Mouse (Mus musculus) G1E (cell line): ENCODE data around the gene Ecsit. TPM values are rescaled to one million over a fixed set of nuclear protein-coding genes. Genes with fewer than 3 reads are reported as not detected.

Source experiments
- ATAC-seq: 2 replicates; pipeline ENCODE4 v1.8.0; 2016; ENCODE audit warnings: mild to moderate bottlenecking; ENCODE audit not compliant: insufficient number of reproducible peaks, poor library complexity, low FRiP score, severe bottlenecking; ENCODE audit errors: extremely low read depth
- DNase-seq: peaks from one replicate; pipeline ENCODE4 v3.0.0; 2012; ENCODE audit warnings: low spot score
- H3K27me3 ChIP-seq: 2 replicates; pipeline ENCODE4 v1.6.1; 2012; ENCODE audit warnings: mild to moderate bottlenecking, low read length, inconsistent platforms; ENCODE audit not compliant: insufficient read depth
- H3K36me3 ChIP-seq: replicated peaks from 2 replicates; pipeline ENCODE3; 2012; ENCODE audit warnings: mild to moderate bottlenecking, inconsistent platforms
- H3K4me1 ChIP-seq: 2 replicates; pipeline ENCODE4 v1.6.1; 2012; ENCODE audit warnings: low read depth, low read length, inconsistent platforms, mixed read lengths; ENCODE audit not compliant: insufficient read depth
- H3K4me3 ChIP-seq: 2 replicates; pipeline ENCODE4 v1.5.1; 2012; ENCODE audit warnings: low read depth, mild to moderate bottlenecking, inconsistent platforms, low read length, moderate library complexity, mixed read lengths
- H3K9me3 ChIP-seq: replicated peaks from 2 replicates; pipeline ENCODE4 v1.6.1; 2012; ENCODE audit warnings: inconsistent platforms
- CTCF ChIP-seq: IDR thresholded peaks from 2 replicates; pipeline ENCODE4 v1.5.1; 2012; ENCODE audit warnings: low read depth, low read length, inconsistent platforms, mixed read lengths
- GATA1 ChIP-seq: IDR thresholded peaks from 2 replicates; pipeline ENCODE4 v1.6.1; 2012; ENCODE audit warnings: borderline replicate concordance, low read length, inconsistent platforms, mixed read lengths
- GATA2 ChIP-seq: IDR thresholded peaks from 2 replicates; pipeline ENCODE4 v1.6.1; 2012; ENCODE audit warnings: low read depth, low read length, inconsistent platforms, borderline replicate concordance
- POLR2AphosphoS5 ChIP-seq: IDR thresholded peaks from 2 replicates; pipeline ENCODE4 v1.6.1; 2012; ENCODE audit warnings: low read depth, low read length, inconsistent platforms; ENCODE audit not compliant: insufficient replicate concordance
- TAL1 ChIP-seq: conservative IDR thresholded peaks from 2 replicates; pipeline ENCODE4 v1.6.1; 2012; ENCODE audit warnings: low read depth, low read length, inconsistent platforms, mixed read lengths
- polyA plus RNA-seq: library from polyadenylated mRNA; stranded (reverse); fragments of >175 nt; gene quantifications from 2 replicates; pipeline ENCODE4 v1.2.3, GENCODE M21; 2012
- total RNA-seq, 2 experiments: library from RNA; stranded (forward) in 1 of 2; stranded (reverse) in 1 of 2; fragments of 200-1000 nt in 1 of 2; fragments of >200 nt in 1 of 2; fragmentation: Nextera tagmentation in 1 of 2; gene quantifications; 2 replicates each; pipeline ENCODE4 v1.2.3; 2014 to 2017

The Ecsit gene
- total and polyA plus RNA-seq, 3 experiments: 24.0 to 43.2 (median 25.4) TPM

GRCm38 (mm10) chr9:22030386-22030785, 54.9 kb downstream of the Ecsit start:
- TF ChIP-seq GATA1: no peak
- TF ChIP-seq POLR2AphosphoS5: no peak
- no peak for TF ChIP-seq CTCF
- no peak for TF ChIP-seq GATA2
- no peak for TF ChIP-seq TAL1
- Histone ChIP-seq H3K4me1 (peaks cover 6% of the 10 kb centered on the region), H3K4me3 (no peak overlapping the region), H3K36me3 (no peaks in the 10 kb centered on the region), H3K9me3 (no peaks in the 10 kb centered on the region), H3K27me3 (peaks cover 43% of the 10 kb centered on the region)
- no peak for DNase-seq
- no peak for ATAC-seq

DNA sequence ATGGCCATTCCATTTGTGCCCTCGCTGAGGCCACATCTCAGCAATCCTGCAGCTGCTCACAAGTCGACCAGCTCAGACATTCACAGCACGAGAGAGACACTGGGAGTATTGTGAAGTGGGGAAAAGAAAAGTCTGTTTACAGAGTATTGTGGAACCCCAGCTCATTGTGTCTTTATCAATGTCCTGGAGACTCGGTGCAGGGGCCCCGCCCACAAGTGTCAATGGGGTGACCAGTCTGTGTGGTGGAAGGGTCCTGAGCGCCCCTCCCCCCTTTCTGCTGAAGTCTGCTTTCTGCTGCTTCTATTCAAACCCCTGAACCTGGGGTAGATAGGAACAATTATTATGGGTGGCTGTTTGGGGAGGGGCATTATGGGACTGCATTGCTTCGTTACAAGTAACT, 56.8 kb downstream of the Ecsit start:
- H3K4me3 ChIP-seq: no peak overlapping the region
- H3K36me3 ChIP-seq: no peaks in the 10 kb centered on the region
- ATAC-seq: no peak
- DNase-seq: no peak
- H3K9me3 ChIP-seq: no peaks in the 10 kb centered on the region
- peaks cover 50% of the 10 kb centered on the region for H3K27me3 ChIP-seq
- no peak for TF ChIP-seq TAL1
- TF ChIP-seq CTCF: no peak
- no peak for TF ChIP-seq POLR2AphosphoS5
- TF ChIP-seq GATA1: no peak
- no peak for TF ChIP-seq GATA2
- peaks cover 6% of the 10 kb centered on the region for H3K4me1 ChIP-seq

DNA sequence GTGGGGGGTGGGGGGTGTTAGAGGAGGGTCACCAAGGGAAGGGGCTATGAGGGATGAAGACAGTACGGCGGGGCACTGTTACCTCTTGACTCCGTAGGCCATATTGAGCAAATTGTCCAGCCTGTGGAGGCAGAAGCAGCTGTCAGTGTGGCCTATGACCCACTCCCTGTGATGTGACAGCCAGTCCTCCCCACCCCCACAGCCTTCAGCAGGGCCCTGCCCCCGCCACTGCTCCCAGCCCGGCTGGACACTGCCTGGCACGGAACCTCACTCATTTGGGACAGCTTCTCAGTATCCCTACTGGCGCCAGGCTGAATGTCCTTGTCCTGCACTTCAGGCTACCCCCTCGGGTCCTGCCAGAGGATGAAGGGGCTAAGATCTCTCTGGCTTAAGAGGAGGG, 60.6 kb downstream of the Ecsit start:
- DNase-seq: no peak
- H3K9me3 ChIP-seq: no peaks in the 10 kb centered on the region
- H3K36me3 ChIP-seq: no peaks in the 10 kb centered on the region
- TF ChIP-seq GATA1 (no peak), CTCF (no peak), TAL1 (no peak), POLR2AphosphoS5 (no peak), GATA2 (no peak)
- no peak for ATAC-seq
- no peak overlapping the region for H3K4me3 ChIP-seq
- peaks cover 6% of the 10 kb centered on the region for H3K4me1 ChIP-seq
- H3K27me3 ChIP-seq: peaks cover 57% of the 10 kb centered on the region

Other genes with a start within 250 kb of the Ecsit start
Only the 20 nearest of the 22 such genes appear.
- 3.7 and 6.8 TPM in 2 replicates for gene Rab3d, start 167.2 kb downstream of the Ecsit start, total RNA-seq (2014; fragmentation: Nextera tagmentation)
- gene Rab3d, start 167.2 kb downstream of the Ecsit start, total RNA-seq (2017): 7.0 TPM in 2 replicates
- 4.9 and 8.5 TPM in 2 replicates for gene Rab3d, start 167.2 kb downstream of the Ecsit start, polyA plus RNA-seq
- 1.8 and 3.8 TPM in 2 replicates for gene Ccdc159, start 158.0 kb downstream of the Ecsit start, total RNA-seq (2014; fragmentation: Nextera tagmentation)
- 0.64 and 0.98 TPM in 2 replicates for gene Ccdc159, start 158.0 kb downstream of the Ecsit start, total RNA-seq (2017)
- 0.21 and 0.31 TPM in 2 replicates for gene Ccdc159, start 158.0 kb downstream of the Ecsit start, polyA plus RNA-seq
- gene Tmem205, start 157.9 kb downstream of the Ecsit start, total RNA-seq (2014; fragmentation: Nextera tagmentation): 12.8 and 17.6 TPM in 2 replicates
- gene Tmem205, start 157.9 kb downstream of the Ecsit start, total RNA-seq (2017): 9.0 and 17.1 TPM in 2 replicates
- gene Tmem205, start 157.9 kb downstream of the Ecsit start, polyA plus RNA-seq: 11.3 and 15.9 TPM in 2 replicates
- gene Plppr2, start 148.4 kb downstream of the Ecsit start, total RNA-seq (2014; fragmentation: Nextera tagmentation): 1.6 and 5.3 TPM in 2 replicates
- 0.41 and 0.44 TPM in 2 replicates for gene Plppr2, start 148.4 kb downstream of the Ecsit start, total RNA-seq (2017)
- 5.8 and 7.6 TPM in 2 replicates for gene Plppr2, start 148.4 kb downstream of the Ecsit start, polyA plus RNA-seq
- 11.8 and 12.4 TPM in 2 replicates for gene Swsap1, start 129.7 kb downstream of the Ecsit start, total RNA-seq (2014; fragmentation: Nextera tagmentation)
- gene Swsap1, start 129.7 kb downstream of the Ecsit start, total RNA-seq (2017): 10.9 and 12.8 TPM in 2 replicates
- 12.6 and 14.5 TPM in 2 replicates for gene Swsap1, start 129.7 kb downstream of the Ecsit start, polyA plus RNA-seq
- gene Epor, start 121.9 kb downstream of the Ecsit start, total RNA-seq (2014; fragmentation: Nextera tagmentation): 35.5 and 49.7 TPM in 2 replicates
- 14.4 and 21.9 TPM in 2 replicates for gene Epor, start 121.9 kb downstream of the Ecsit start, total RNA-seq (2017)
- 125 and 135 TPM in 2 replicates for gene Epor, start 121.9 kb downstream of the Ecsit start, polyA plus RNA-seq
- gene Rgl3, start 96.0 kb downstream of the Ecsit start, total RNA-seq (2014; fragmentation: Nextera tagmentation): not detected in 2 replicates
- gene Rgl3, start 96.0 kb downstream of the Ecsit start, total RNA-seq (2017): 0.05 TPM in 1 of 2 replicates, not detected in the other
- gene Rgl3, start 96.0 kb downstream of the Ecsit start, polyA plus RNA-seq: not detected in 2 replicates
- gene Ccdc151, start 82.8 kb downstream of the Ecsit start, total RNA-seq (2014; fragmentation: Nextera tagmentation): not detected in 2 replicates
- gene Ccdc151, start 82.8 kb downstream of the Ecsit start, total RNA-seq (2017): 0.22 TPM in 1 of 2 replicates, not detected in the other
- gene Ccdc151, start 82.8 kb downstream of the Ecsit start, polyA plus RNA-seq: 0.07 and 0.08 TPM in 2 replicates
- 55.3 and 65.0 TPM in 2 replicates for gene Prkcsh, start 82.6 kb downstream of the Ecsit start, total RNA-seq (2014; fragmentation: Nextera tagmentation)
- 115 and 116 TPM in 2 replicates for gene Prkcsh, start 82.6 kb downstream of the Ecsit start, total RNA-seq (2017)
- 159 and 167 TPM in 2 replicates for gene Prkcsh, start 82.6 kb downstream of the Ecsit start, polyA plus RNA-seq
- gene Elavl3, start 33.4 kb downstream of the Ecsit start, total RNA-seq (2014; fragmentation: Nextera tagmentation): not detected in 2 replicates
- gene Elavl3, start 33.4 kb downstream of the Ecsit start, total RNA-seq (2017): 0.05 and 0.06 TPM in 2 replicates
- 0.01 TPM in 1 of 2 replicates, not detected in the other for gene Elavl3, start 33.4 kb downstream of the Ecsit start, polyA plus RNA-seq
- gene Gm49318, start 14.2 kb downstream of the Ecsit start, total RNA-seq (2014; fragmentation: Nextera tagmentation): not detected in 2 replicates
- not detected in 2 replicates for gene Gm49318, start 14.2 kb downstream of the Ecsit start, total RNA-seq (2017)
- not detected in 2 replicates for gene Gm49318, start 14.2 kb downstream of the Ecsit start, polyA plus RNA-seq
- gene Zfp653, start 14.1 kb downstream of the Ecsit start, total RNA-seq (2014; fragmentation: Nextera tagmentation): 7.3 and 10.5 TPM in 2 replicates
- gene Zfp653, start 14.1 kb downstream of the Ecsit start, total RNA-seq (2017): 9.1 and 11.3 TPM in 2 replicates
- 19.0 and 22.4 TPM in 2 replicates for gene Zfp653, start 14.1 kb downstream of the Ecsit start, polyA plus RNA-seq
- not detected in 2 replicates for gene Cnn1, start 13.8 kb upstream of the Ecsit start, total RNA-seq (2014; fragmentation: Nextera tagmentation)
- 0.05 and 0.17 TPM in 2 replicates for gene Cnn1, start 13.8 kb upstream of the Ecsit start, total RNA-seq (2017)
- not detected in 2 replicates for gene Cnn1, start 13.8 kb upstream of the Ecsit start, polyA plus RNA-seq
- 88.3 and 119 TPM in 2 replicates for gene Elof1, start 31.7 kb upstream of the Ecsit start, total RNA-seq (2014; fragmentation: Nextera tagmentation)
- gene Elof1, start 31.7 kb upstream of the Ecsit start, total RNA-seq (2017): 66.7 and 86.0 TPM in 2 replicates
- gene Elof1, start 31.7 kb upstream of the Ecsit start, polyA plus RNA-seq: 90.8 and 98.4 TPM in 2 replicates
- 17.1 and 24.2 TPM in 2 replicates for gene Acp5, start 50.3 kb upstream of the Ecsit start, total RNA-seq (2014; fragmentation: Nextera tagmentation)
- gene Acp5, start 50.3 kb upstream of the Ecsit start, total RNA-seq (2017): 10.3 and 13.0 TPM in 2 replicates
- 27.6 and 28.5 TPM in 2 replicates for gene Acp5, start 50.3 kb upstream of the Ecsit start, polyA plus RNA-seq
- 24.8 and 30.3 TPM in 2 replicates for gene Pigyl, start 71.4 kb upstream of the Ecsit start, total RNA-seq (2014; fragmentation: Nextera tagmentation)
- gene Pigyl, start 71.4 kb upstream of the Ecsit start, total RNA-seq (2017): 34.1 and 37.6 TPM in 2 replicates
- gene Pigyl, start 71.4 kb upstream of the Ecsit start, polyA plus RNA-seq: 85.2 and 86.5 TPM in 2 replicates
- not detected in 2 replicates for gene Zfp872, start 102.7 kb upstream of the Ecsit start, total RNA-seq (2014; fragmentation: Nextera tagmentation)
- gene Zfp872, start 102.7 kb upstream of the Ecsit start, total RNA-seq (2017): 0.16 TPM in 1 of 2 replicates, not detected in the other
- gene Zfp872, start 102.7 kb upstream of the Ecsit start, polyA plus RNA-seq: not detected in 2 replicates
- 180 and 200 TPM in 2 replicates for gene Zfp809, start 140.3 kb upstream of the Ecsit start, total RNA-seq (2014; fragmentation: Nextera tagmentation)
- gene Zfp809, start 140.3 kb upstream of the Ecsit start, total RNA-seq (2017): 54.9 and 67.1 TPM in 2 replicates
- gene Zfp809, start 140.3 kb upstream of the Ecsit start, polyA plus RNA-seq: 11.8 and 16.2 TPM in 2 replicates
- 4.4 and 4.9 TPM in 2 replicates for gene Zfp599, start 174.5 kb upstream of the Ecsit start, total RNA-seq (2014; fragmentation: Nextera tagmentation)
- 1.1 and 2.0 TPM in 2 replicates for gene Zfp599, start 174.5 kb upstream of the Ecsit start, total RNA-seq (2017)
- 0.07 and 0.13 TPM in 2 replicates for gene Zfp599, start 174.5 kb upstream of the Ecsit start, polyA plus RNA-seq
- gene Zfp810, start 222.2 kb upstream of the Ecsit start, total RNA-seq (2014; fragmentation: Nextera tagmentation): 17.6 and 18.4 TPM in 2 replicates
- gene Zfp810, start 222.2 kb upstream of the Ecsit start, total RNA-seq (2017): 12.6 and 13.2 TPM in 2 replicates
- 3.0 and 3.3 TPM in 2 replicates for gene Zfp810, start 222.2 kb upstream of the Ecsit start, polyA plus RNA-seq